Mouse (Mus musculus): ENCODE data around the gene Eif3a. TPM values are rescaled to one million over a fixed set of nuclear protein-coding genes. Genes with fewer than 3 reads are reported as not detected.

Eif3a gene
- polyA plus RNA-seq, 1 experiment from 2014 or later = 137 TPM

- H3K9ac ChIP-seq = peak overlapping the region; percentile 99
- peak overlapping the region; percentile 73 for H3K4me2 ChIP-seq
- peaks cover 19% of the 10 kb centered on the region for H3K4me1 ChIP-seq
- peak overlapping the region; percentile 97 for H3K27ac ChIP-seq
- peak; percentile 31; the same call in 1 of the 2 replicates for ATAC-seq (ENCODE audit: low FRiP score)
- 18% methylated on average over 9 of the region's 9 CpGs for WGBS
- no peaks in the 10 kb centered on the region for H3K27me3 ChIP-seq
- H3K9me3 ChIP-seq = no peaks in the 10 kb centered on the region
- no peaks in the 10 kb centered on the region for H3K36me3 ChIP-seq (replicated peaks)
- H3K4me3 ChIP-seq (replicated peaks) = peak overlapping the region; percentile 98
These were observed 706 bp upstream of the Eif3a start for GRCm38 (mm10) chr19:60791164-60791563.

GRCm38 (mm10) chr19:60789919-60790506, 445 bp downstream of the Eif3a start:
- Histone ChIP-seq H3K4me3 (replicated peaks) (peak overlapping the region; percentile 98), H3K27ac (peak overlapping the region; percentile 97)
- WGBS = under 1% methylated on average over 59 of the region's 60 CpGs

GRCm38 (mm10) chr19:60789452-60789851, 1.0 kb downstream of the Eif3a start:
- Histone ChIP-seq H3K4me2 (peak overlapping the region; percentile 73), H3K9ac (peak overlapping the region; percentile 99), H3K4me1 (peaks cover 23% of the 10 kb centered on the region), H3K4me3 (replicated peaks) (peak overlapping the region; percentile 98), H3K27me3 (no peaks in the 10 kb centered on the region), H3K27ac (peak overlapping the region; percentile 97), H3K36me3 (replicated peaks) (no peaks in the 10 kb centered on the region), H3K9me3 (no peaks in the 10 kb centered on the region)
- ATAC-seq (ENCODE audit: low FRiP score) = no peak
- 2% methylated on average over 7 of the region's 7 CpGs for WGBS

More at GRCm38 (mm10) chr19:60789919-60790506, 445 bp downstream of the Eif3a start:
- Histone ChIP-seq H3K4me1 (peaks cover 23% of the 10 kb centered on the region), H3K9ac (peak overlapping the region; percentile 99), H3K4me2 (peak overlapping the region; percentile 73), H3K36me3 (replicated peaks) (no peaks in the 10 kb centered on the region), H3K27me3 (no peaks in the 10 kb centered on the region), H3K9me3 (no peaks in the 10 kb centered on the region)
- peak; percentile 82 for ATAC-seq (ENCODE audit: low FRiP score)

GRCm38 (mm10) chr19:60788214-60788960, 2.1 kb downstream of the Eif3a start:
- H3K9me3 ChIP-seq = no peaks in the 10 kb centered on the region
- H3K27me3 ChIP-seq = no peaks in the 10 kb centered on the region
- H3K4me2 ChIP-seq = peak overlapping the region; percentile 73
- no peak overlapping the region for H3K27ac ChIP-seq
- H3K36me3 ChIP-seq (replicated peaks) = peaks cover 3% of the 10 kb centered on the region; the same call in 1 of the 2 replicates
- H3K4me3 ChIP-seq (replicated peaks) = peak overlapping the region; percentile 98
- 57% methylated on average over 6 of the region's 6 CpGs for WGBS
- H3K4me1 ChIP-seq = peaks cover 23% of the 10 kb centered on the region
- 0 out of 2 replicates have a peak overlapping the region, but pooled peaks have one; percentile 4 for H3K9ac ChIP-seq
- ATAC-seq (ENCODE audit: low FRiP score) = no peak

- no peak overlapping the region for H3K9ac ChIP-seq
- no peak overlapping the region for H3K27ac ChIP-seq
- H3K36me3 ChIP-seq (replicated peaks) = peaks cover 3% of the 10 kb centered on the region; the same call in 1 of the 2 replicates
- H3K4me2 ChIP-seq = peak overlapping the region; percentile 31; the same call in 1 of the 2 replicates
- peaks cover 26% of the 10 kb centered on the region for H3K4me1 ChIP-seq
- no peak for ATAC-seq (ENCODE audit: low FRiP score)
- 70% methylated on average over 2 of the region's 2 CpGs for WGBS
- no peaks in the 10 kb centered on the region for H3K9me3 ChIP-seq
- H3K4me3 ChIP-seq (replicated peaks) = no peak overlapping the region
- H3K27me3 ChIP-seq = no peaks in the 10 kb centered on the region
These were observed 2.9 kb downstream of the Eif3a start for GRCm38 (mm10) chr19:60787465-60788150.

GRCm38 (mm10) chr19:60784712-60785111, 5.7 kb downstream of the Eif3a start:
- ATAC-seq (ENCODE audit: low FRiP score) = no peak
- no peak overlapping the region for H3K9ac ChIP-seq
- H3K4me1 ChIP-seq = peaks cover 22% of the 10 kb centered on the region
- H3K4me3 ChIP-seq (replicated peaks) = no peak overlapping the region
- no peaks in the 10 kb centered on the region for H3K9me3 ChIP-seq
- H3K36me3 ChIP-seq (replicated peaks) = peaks cover 14% of the 10 kb centered on the region
- no peaks in the 10 kb centered on the region for H3K27me3 ChIP-seq
- 63% methylated on average over 1 of the region's 1 CpGs for WGBS
- no peak overlapping the region for H3K27ac ChIP-seq
- H3K4me2 ChIP-seq = no peak overlapping the region

- no peak for ATAC-seq (ENCODE audit: low FRiP score)
- WGBS = 92% methylated on average over 3 of the region's 3 CpGs
- Histone ChIP-seq H3K9me3 (no peaks in the 10 kb centered on the region), H3K36me3 (replicated peaks) (peaks cover 32% of the 10 kb centered on the region), H3K4me3 (replicated peaks) (no peak overlapping the region), H3K4me2 (no peak overlapping the region), H3K9ac (no peak overlapping the region), H3K27ac (no peak overlapping the region), H3K27me3 (no peaks in the 10 kb centered on the region), H3K4me1 (peaks cover 12% of the 10 kb centered on the region)
These were observed 8.4 kb downstream of the Eif3a start for GRCm38 (mm10) chr19:60782034-60782433.

GRCm38 (mm10) chr19:60773366-60773765, 17.1 kb downstream of the Eif3a start:
- no peak for ATAC-seq (ENCODE audit: low FRiP score)
- Histone ChIP-seq H3K4me1 (no peaks in the 10 kb centered on the region), H3K9ac (no peak overlapping the region), H3K27me3 (no peaks in the 10 kb centered on the region), H3K9me3 (no peaks in the 10 kb centered on the region), H3K4me3 (replicated peaks) (no peak overlapping the region), H3K36me3 (replicated peaks) (peaks cover 81% of the 10 kb centered on the region), H3K27ac (no peak overlapping the region), H3K4me2 (no peak overlapping the region)
- WGBS = 96% methylated on average over 6 of the region's 6 CpGs

- Histone ChIP-seq H3K36me3 (replicated peaks) (peaks cover 31% of the 10 kb centered on the region), H3K4me3 (replicated peaks) (no peak overlapping the region), H3K9me3 (no peaks in the 10 kb centered on the region), H3K9ac (no peak overlapping the region), H3K4me2 (no peak overlapping the region), H3K27me3 (peaks cover 20% of the 10 kb centered on the region), H3K27ac (no peak overlapping the region), H3K4me1 (peaks cover 18% of the 10 kb centered on the region)
- ATAC-seq (ENCODE audit: low FRiP score) = no peak
- 75% methylated on average over 4 of the region's 4 CpGs for WGBS
These were observed 31.3 kb downstream of the Eif3a start for GRCm38 (mm10) chr19:60758896-60759835.

GRCm38 (mm10) chr19:60757099-60757785, 33.2 kb downstream of the Eif3a start:
- Histone ChIP-seq H3K36me3 (replicated peaks) (peaks cover 14% of the 10 kb centered on the region), H3K27ac (0 out of 2 replicates have a peak overlapping the region, but pooled peaks have one; percentile 85), H3K4me1 (peaks cover 18% of the 10 kb centered on the region), H3K4me2 (peak overlapping the region; percentile 100), H3K9me3 (no peaks in the 10 kb centered on the region), H3K9ac (peak overlapping the region; percentile 77), H3K4me3 (replicated peaks) (peak overlapping the region; percentile 77), H3K27me3 (peaks cover 25% of the 10 kb centered on the region)
- ATAC-seq (ENCODE audit: low FRiP score) = no peak
- 6% methylated on average over 25 of the region's 25 CpGs for WGBS

Data from forebrain, embryonic 12.5 days (tissue).